In the genomic region with DNA sequence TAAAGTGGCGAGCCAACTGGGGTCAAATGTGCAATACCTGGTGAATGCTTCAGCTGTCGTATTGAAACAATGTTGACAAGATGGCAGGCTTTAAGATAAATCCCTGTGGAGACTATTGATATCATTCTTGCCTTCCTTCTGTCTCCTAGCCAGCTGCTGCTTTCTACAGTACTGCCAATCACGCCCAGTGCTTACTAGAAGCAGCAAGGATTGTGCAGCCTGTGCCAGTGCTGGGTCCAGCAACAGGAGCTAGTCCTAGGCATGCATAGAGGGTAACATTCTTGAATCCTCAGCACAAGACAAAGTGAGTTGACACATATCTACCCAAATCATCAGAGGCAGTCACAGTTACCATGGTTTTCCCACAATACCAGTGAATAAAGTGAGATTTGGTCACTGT, we compare ENCODE assay signal across 21 mouse cellular contexts.
DNase-seq lines count a peak whose midpoint lies in the region; ATAC-seq lines count a peak whose summit lies in the region.
"Had no signal": no experiment of that assay in that cellular context is flagged by ENCODE, and none has a peak within 500 bp of the region (broad histone marks: within the 10 kb centered on the region; RNA-seq: fewer than 3 reads in every experiment).

No protein-coding gene starts in this region.

- no peak overlapping the region for H3K4me3 ChIP-seq in hindbrain, embryonic 12.5 days
- H3K4me3 ChIP-seq in hindbrain, embryonic 11.5 days (ENCODE audit: low read depth, low read length), result no peak overlapping the region
- no peak overlapping the region for H3K4me3 ChIP-seq in midbrain, embryonic 13.5 days (replicated peaks)
- no peak overlapping the region for H3K4me3 ChIP-seq in midbrain, embryonic 15.5 days
- H3K4me3 ChIP-seq in hindbrain, embryonic 15.5 days, result no peak overlapping the region
- H3K4me3 ChIP-seq: embryonic facial prominence, embryonic 12.5 days; forebrain, embryonic 12.5 days; heart, adult 2 months; heart, embryonic 15.5 days had no signal

- no peaks in the 10 kb centered on the region for H3K36me3 ChIP-seq in hindbrain, embryonic 12.5 days
- H3K36me3 ChIP-seq in hindbrain, embryonic 11.5 days (ENCODE audit: control insufficient read depth, insufficient read depth, low read length), result no peaks in the 10 kb centered on the region
- H3K36me3 ChIP-seq in midbrain, embryonic 13.5 days, result no peaks in the 10 kb centered on the region
- H3K36me3 ChIP-seq in midbrain, embryonic 15.5 days (replicated peaks), result no peaks in the 10 kb centered on the region
- no peaks in the 10 kb centered on the region for H3K36me3 ChIP-seq in hindbrain, embryonic 15.5 days
- H3K36me3 ChIP-seq: embryonic facial prominence, embryonic 12.5 days; forebrain, embryonic 12.5 days; heart, embryonic 15.5 days had no signal

- no peaks in the 10 kb centered on the region for H3K9me3 ChIP-seq in hindbrain, embryonic 12.5 days (replicated peaks)
- H3K9me3 ChIP-seq in hindbrain, embryonic 11.5 days (ENCODE audit: control insufficient read depth, low read length), result no peaks in the 10 kb centered on the region
- no peaks in the 10 kb centered on the region for H3K9me3 ChIP-seq in midbrain, embryonic 13.5 days
- no peaks in the 10 kb centered on the region for H3K9me3 ChIP-seq in midbrain, embryonic 15.5 days
- no peaks in the 10 kb centered on the region for H3K9me3 ChIP-seq in hindbrain, embryonic 15.5 days
- H3K9me3 ChIP-seq: embryonic facial prominence, embryonic 12.5 days; forebrain, embryonic 12.5 days; heart, embryonic 15.5 days had no signal

- H3K9ac ChIP-seq in hindbrain, embryonic 12.5 days, result no peak overlapping the region
- H3K9ac ChIP-seq in hindbrain, embryonic 11.5 days (ENCODE audit: low read depth, low read length), result no peak overlapping the region
- H3K9ac ChIP-seq in midbrain, embryonic 13.5 days (replicated peaks), result no peak overlapping the region
- H3K9ac ChIP-seq in midbrain, embryonic 15.5 days, result no peak overlapping the region
- H3K9ac ChIP-seq in hindbrain, embryonic 15.5 days, result no peak overlapping the region
- H3K9ac ChIP-seq: embryonic facial prominence, embryonic 12.5 days; forebrain, embryonic 12.5 days; heart, embryonic 15.5 days had no signal

- H3K27ac ChIP-seq in hindbrain, embryonic 12.5 days, result no peak overlapping the region
- no peak overlapping the region for H3K27ac ChIP-seq in hindbrain, embryonic 11.5 days (ENCODE audit: low read depth, low read length)
- no peak overlapping the region for H3K27ac ChIP-seq in midbrain, embryonic 13.5 days
- H3K27ac ChIP-seq in midbrain, embryonic 15.5 days, result no peak overlapping the region
- no peak overlapping the region for H3K27ac ChIP-seq in hindbrain, embryonic 15.5 days (replicated peaks)
- H3K27ac ChIP-seq: embryonic facial prominence, embryonic 12.5 days; forebrain, embryonic 12.5 days; heart, adult 2 months; heart, embryonic 15.5 days had no signal

- DNase-seq in hindbrain, embryonic 11.5 days (ENCODE audit: low spot score), result no peak
- no peak for DNase-seq in frontal cortex, adult 2 months (ENCODE audit: extremely low spot score in 1 of 2, low spot score in 1 of 2)
- DNase-seq: adrenal gland, postnatal 14 days; cerebellum, adult 18-20 months; cerebellum, adult 9-11 months; embryo, embryonic 11 days; gastrocnemius, postnatal 14 days; heart, adult 2 months; heart, postnatal 14 days had no signal

- H3K4me1 ChIP-seq in hindbrain, embryonic 12.5 days, result 0 out of 2 replicates have a peak, but pooled peaks cover 5% of the 10 kb centered on the region
- no peaks in the 10 kb centered on the region for H3K4me1 ChIP-seq in hindbrain, embryonic 11.5 days (replicated peaks; ENCODE audit: control insufficient read depth, insufficient read depth, low read length)
- H3K4me1 ChIP-seq in midbrain, embryonic 13.5 days (replicated peaks), result no peaks in the 10 kb centered on the region
- no peaks in the 10 kb centered on the region for H3K4me1 ChIP-seq in midbrain, embryonic 15.5 days
- H3K4me1 ChIP-seq in hindbrain, embryonic 15.5 days (replicated peaks), result no peaks in the 10 kb centered on the region
- H3K4me1 ChIP-seq: embryonic facial prominence, embryonic 12.5 days; forebrain, embryonic 12.5 days; heart, embryonic 15.5 days had no signal

- ATAC-seq in hindbrain, embryonic 12.5 days (ENCODE audit: low FRiP score), result peak; percentile 46; the same call in 1 of the 2 replicates
- no peak for ATAC-seq in hindbrain, embryonic 11.5 days (ENCODE audit: low FRiP score)
- ATAC-seq in midbrain, embryonic 13.5 days, result 0 out of 2 replicates have a peak, but pooled peaks have one; percentile 63
- no peak for ATAC-seq in midbrain, embryonic 15.5 days (replicated peaks)
- ATAC-seq in hindbrain, embryonic 15.5 days (ENCODE audit: low FRiP score, low read depth), result peak; percentile 74; the same call in 1 of the 2 replicates
- ATAC-seq: activated CD4-positive, CD25-positive, alpha-beta regulatory T cell, adult 4 months; forebrain, embryonic 16.5 days; Patski had no signal

- WGBS in hindbrain, embryonic 12.5 days, result 50% methylated on average over 3 of the region's 3 CpGs
- 68% methylated on average over 3 of the region's 3 CpGs for WGBS in hindbrain, embryonic 11.5 days
- 59% methylated on average over 3 of the region's 3 CpGs for WGBS in midbrain, embryonic 13.5 days
- 66% methylated on average over 3 of the region's 3 CpGs for WGBS in midbrain, embryonic 15.5 days
- WGBS in hindbrain, embryonic 15.5 days, result 57% methylated on average over 3 of the region's 3 CpGs

- H3K27me3 ChIP-seq in hindbrain, embryonic 12.5 days, result no peaks in the 10 kb centered on the region
- no peaks in the 10 kb centered on the region for H3K27me3 ChIP-seq in hindbrain, embryonic 11.5 days (ENCODE audit: control insufficient read depth, insufficient read depth, low read length)
- H3K27me3 ChIP-seq in midbrain, embryonic 13.5 days, result no peaks in the 10 kb centered on the region
- no peaks in the 10 kb centered on the region for H3K27me3 ChIP-seq in midbrain, embryonic 15.5 days (replicated peaks)
- H3K27me3 ChIP-seq in hindbrain, embryonic 15.5 days, result no peaks in the 10 kb centered on the region
- H3K27me3 ChIP-seq: CH12.LX; embryonic facial prominence, embryonic 12.5 days; forebrain, embryonic 12.5 days; heart, embryonic 15.5 days had no signal

- H3K4me2 ChIP-seq in hindbrain, embryonic 12.5 days (replicated peaks), result no peak overlapping the region
- H3K4me2 ChIP-seq in hindbrain, embryonic 11.5 days (replicated peaks; ENCODE audit: low read depth, low read length), result no peak overlapping the region
- H3K4me2 ChIP-seq in midbrain, embryonic 13.5 days (replicated peaks), result no peak overlapping the region
- H3K4me2 ChIP-seq in midbrain, embryonic 15.5 days, result no peak overlapping the region
- no peak overlapping the region for H3K4me2 ChIP-seq in hindbrain, embryonic 15.5 days
- H3K4me2 ChIP-seq: embryonic facial prominence, embryonic 12.5 days; forebrain, embryonic 12.5 days; heart, embryonic 11.5 days; heart, embryonic 15.5 days had no signal

Comparison
In these comparisons a context has a peak if more than half of its experiments do, and no peak if none do; other contexts are left out.
1. ATAC-seq: peak in hindbrain, embryonic 12.5 days (single experiment), midbrain, embryonic 13.5 days (single experiment) and hindbrain, embryonic 15.5 days (single experiment); none in hindbrain, embryonic 11.5 days (single experiment) and midbrain, embryonic 15.5 days (single experiment).